Comparison of ENCODE assay signal across 22 mouse cellular contexts in genomic region chr3:63910301-63910700, GRCm38 (mm10). TPM values are rescaled to one million over a fixed set of nuclear protein-coding genes. Genes with fewer than 3 reads are reported as not detected.
DNase-seq lines count a peak whose midpoint lies in the region; ATAC-seq and TF ChIP-seq lines count a peak whose summit lies in the region.
"Had no signal": no experiment of that assay in that cellular context is flagged by ENCODE, and none has a peak within 500 bp of the region (broad histone marks: within the 10 kb centered on the region; RNA-seq: fewer than 3 reads in every experiment).

No protein-coding gene starts in this region.

- no peak overlapping the region for H3K4me3 ChIP-seq in midbrain, embryonic 11.5 days (ENCODE audit: low read depth, low read length)
- H3K4me3 ChIP-seq in midbrain, postnatal 0 days (ENCODE audit: low read depth, low read length): no peak overlapping the region

- TF ChIP-seq CTCF in midbrain, postnatal 0 days (IDR thresholded peaks at IDR 0.05): no peak

- H3K9me3 ChIP-seq in midbrain, embryonic 11.5 days (ENCODE audit: control insufficient read depth, low read length): no peaks in the 10 kb centered on the region
- H3K9me3 ChIP-seq in midbrain, postnatal 0 days (ENCODE audit: low read length): no peaks in the 10 kb centered on the region
- H3K9me3 ChIP-seq: G1E had no signal

- no peak overlapping the region for H3K27ac ChIP-seq in midbrain, embryonic 11.5 days (ENCODE audit: low read depth, low read length)
- H3K27ac ChIP-seq in midbrain, postnatal 0 days (ENCODE audit: low read depth, low read length): no peak overlapping the region

- H3K27me3 ChIP-seq in midbrain, embryonic 11.5 days (ENCODE audit: control insufficient read depth, insufficient read depth, low read length): no peaks in the 10 kb centered on the region
- no peaks in the 10 kb centered on the region for H3K27me3 ChIP-seq in midbrain, postnatal 0 days (ENCODE audit: insufficient read depth, low read length)
- H3K27me3 ChIP-seq: CH12.LX, Patski had no signal

- peak; percentile 9 for DNase-seq in embryo, embryonic 9.5 days (ENCODE audit: extremely low spot score)
- no peak for DNase-seq in embryo, embryonic 10.5 days (ENCODE audit: low spot score)
- DNase-seq in midbrain, embryonic 11.5 days (ENCODE audit: low spot score, missing footprints): peak; percentile 76
- DNase-seq in midbrain, postnatal 0 days (ENCODE audit: low spot score): no peak
- peak; percentile 67 for DNase-seq in yolk sac, embryonic 10.5 days (ENCODE audit: low spot score)
- DNase-seq in liver: no peak
- DNase-seq: adrenal gland, adult 2 months; adrenal gland, adult 8-10 months; adrenal gland, postnatal 10 days; adrenal gland, postnatal 14 days; adrenal gland, postnatal 25 days; adrenal gland, postnatal 36 days; B cell, adult 2 months; cerebellum, adult 11 months; cerebellum, adult 11-12 months; cerebellum, adult 18-20 months had no signal

- ATAC-seq in midbrain, embryonic 11.5 days (ENCODE audit: low FRiP score): no peak
- ATAC-seq in midbrain, postnatal 0 days (ENCODE audit: low FRiP score): no peak
- ATAC-seq: activated CD4-positive, CD25-positive, alpha-beta regulatory T cell, adult 4 months; CD4-positive, CD25-positive, alpha-beta regulatory T cell, adult 4 months; Patski had no signal

- WGBS in midbrain, embryonic 11.5 days: 86% methylated on average over 4 of the region's 4 CpGs
- 84% methylated on average over 4 of the region's 4 CpGs for WGBS in midbrain, postnatal 0 days

- H3K9ac ChIP-seq in midbrain, embryonic 11.5 days (ENCODE audit: low read length): no peak overlapping the region
- H3K9ac ChIP-seq in midbrain, postnatal 0 days (replicated peaks; ENCODE audit: low read length, poor library complexity, severe bottlenecking): no peak overlapping the region

- H3K36me3 ChIP-seq in midbrain, embryonic 11.5 days (ENCODE audit: control insufficient read depth, insufficient read depth, low read length): no peaks in the 10 kb centered on the region
- no peaks in the 10 kb centered on the region for H3K36me3 ChIP-seq in midbrain, postnatal 0 days (ENCODE audit: insufficient read depth, low read length)

- H3K4me1 ChIP-seq in midbrain, embryonic 11.5 days (ENCODE audit: control insufficient read depth, insufficient read depth, low read length): no peaks in the 10 kb centered on the region
- no peaks in the 10 kb centered on the region for H3K4me1 ChIP-seq in midbrain, postnatal 0 days (ENCODE audit: insufficient read depth, low read length)

- no peak overlapping the region for H3K4me2 ChIP-seq in midbrain, embryonic 11.5 days
- H3K4me2 ChIP-seq in midbrain, postnatal 0 days (ENCODE audit: low read depth, low read length, poor library complexity, severe bottlenecking): no peak overlapping the region

RNA-seq across cellular contexts. Expression of gene Plch1, which starts 11.0 kb away (rescaled TPM):
- polyA plus RNA-seq in midbrain, embryonic 11.5 days (2014; fragmentation: Nextera tagmentation; extraction: Ambion mirVana): 38.7 and 43.6 TPM in 2 replicates
- 19.2 and 23.5 TPM in 2 replicates for total RNA-seq in midbrain, postnatal 0 days (2014; rRNA removed)
- polyA plus RNA-seq in midbrain, postnatal 0 days (2015; fragmentation: Nextera tagmentation; extraction: Ambion mirVana): 5.4 and 5.6 TPM in 2 replicates
- total RNA-seq: adrenal gland, adult 2 months; adrenal gland, postnatal 25 days had no signal
- polyA plus RNA-seq: activated CD4-positive, CD25-positive, alpha-beta regulatory T cell, adult 4 months; adrenal gland, adult 2 months; C2C12; CD4-positive, CD25-positive, alpha-beta regulatory T cell, adult 4 months; G1E had no signal

RNA-seq across cellular contexts. Expression of gene E130311K13Rik, which starts 19.0 kb away (rescaled TPM):
- 2.3 and 3.4 TPM in 2 replicates for polyA plus RNA-seq in midbrain, embryonic 11.5 days (2014; fragmentation: Nextera tagmentation; extraction: Ambion mirVana)
- 10.3 and 10.6 TPM in 2 replicates for total RNA-seq in midbrain, postnatal 0 days (2014; rRNA removed)
- polyA plus RNA-seq in midbrain, postnatal 0 days (2015; fragmentation: Nextera tagmentation; extraction: Ambion mirVana): 10.9 and 11.6 TPM in 2 replicates

RNA-seq across cellular contexts. Expression of gene Slc33a1, which starts 54.3 kb away (rescaled TPM):
- 11.3 and 12.4 TPM in 2 replicates for polyA plus RNA-seq in midbrain, embryonic 11.5 days (2014; fragmentation: Nextera tagmentation; extraction: Ambion mirVana)
- 51.7 and 54.5 TPM in 2 replicates for total RNA-seq in midbrain, postnatal 0 days (2014; rRNA removed)
- 15.7 and 16.0 TPM in 2 replicates for polyA plus RNA-seq in midbrain, postnatal 0 days (2015; fragmentation: Nextera tagmentation; extraction: Ambion mirVana)

Comparison
In these comparisons a context has a peak if more than half of its experiments do, and no peak if none do; other contexts are left out.
1. DNase-seq: peak in embryo, embryonic 9.5 days (single experiment), midbrain, embryonic 11.5 days (single experiment) and yolk sac, embryonic 10.5 days (single experiment); none in embryo, embryonic 10.5 days (single experiment), midbrain, postnatal 0 days (single experiment) and liver (single experiment).